Mouse (Mus musculus): ENCODE measurements at regions not wholly inside any gene's neighbourhood (a gene's known extent, or its start where the extent isn't known, plus 50 kb on each side); places are given as distances from the start of the nearest gene placed in this dataset.

GRCm38 (mm10) chr6:127252000-127252721 lies 100.2 kb upstream of the Ccnd2 start:
- peak; percentile 76 for DNase-seq (ENCODE audit: low read depth, low spot score)

DNA sequence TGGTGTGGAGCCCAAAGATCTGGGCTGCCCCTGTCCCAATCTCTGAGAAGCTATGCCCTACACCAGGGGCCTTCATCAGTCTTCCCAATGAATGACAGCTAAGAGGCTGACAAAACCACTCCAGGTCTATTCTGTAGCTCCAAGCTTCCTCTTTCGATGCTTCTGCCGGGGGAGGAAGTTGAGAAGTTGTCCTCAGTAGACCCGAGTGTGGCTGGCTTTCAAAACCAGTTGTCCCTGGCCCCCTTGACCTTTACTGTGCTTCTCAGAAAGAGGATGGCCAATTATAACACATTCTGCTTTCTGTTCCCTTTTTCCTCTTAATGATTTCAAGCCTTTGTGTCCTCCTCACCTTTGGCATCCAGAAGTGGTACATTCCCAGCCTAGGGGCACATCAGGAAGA lies 101.9 kb upstream of the Ccnd2 start:
- no peak for DNase-seq (ENCODE audit: low read depth, low spot score)

DNA sequence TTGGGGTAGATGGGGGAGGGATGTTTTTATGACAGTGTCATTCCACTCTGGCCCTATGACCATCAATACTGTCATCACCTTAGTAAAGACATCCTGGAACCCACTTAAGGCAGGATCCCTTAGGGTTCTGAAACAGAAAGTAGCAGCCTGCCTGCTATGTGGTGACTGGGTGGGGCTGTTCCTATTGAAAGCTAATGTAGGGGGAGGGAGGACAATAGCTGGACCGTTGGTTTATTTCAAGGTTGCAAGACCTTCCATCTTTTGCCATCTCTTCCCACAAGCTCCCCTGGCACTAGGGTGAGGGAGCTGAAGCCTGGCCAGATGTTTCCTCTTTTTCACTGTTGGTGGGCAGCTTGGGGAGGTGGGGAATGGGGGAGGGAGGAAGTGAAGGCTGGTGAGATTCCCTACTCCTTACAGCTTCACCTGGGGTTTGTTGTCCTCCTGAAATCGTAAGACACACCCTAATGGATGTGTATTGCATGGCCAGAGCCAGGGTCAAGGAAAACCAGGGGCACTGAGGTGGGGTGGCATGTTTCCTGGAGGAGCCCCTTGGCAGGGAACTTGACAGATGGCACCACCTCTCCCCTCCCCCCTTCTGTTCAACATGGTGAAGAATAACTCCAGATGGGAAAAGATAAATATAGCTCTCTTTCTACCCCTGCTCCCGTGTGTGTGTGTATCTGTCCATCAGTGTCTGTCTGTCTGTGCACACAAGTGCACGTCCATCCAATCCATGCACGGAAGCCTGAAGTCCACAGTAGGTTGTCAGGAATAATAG lies 112.1 kb upstream of the Ccnd2 start:
- DNase-seq (ENCODE audit: low read depth, low spot score): no peak

DNA sequence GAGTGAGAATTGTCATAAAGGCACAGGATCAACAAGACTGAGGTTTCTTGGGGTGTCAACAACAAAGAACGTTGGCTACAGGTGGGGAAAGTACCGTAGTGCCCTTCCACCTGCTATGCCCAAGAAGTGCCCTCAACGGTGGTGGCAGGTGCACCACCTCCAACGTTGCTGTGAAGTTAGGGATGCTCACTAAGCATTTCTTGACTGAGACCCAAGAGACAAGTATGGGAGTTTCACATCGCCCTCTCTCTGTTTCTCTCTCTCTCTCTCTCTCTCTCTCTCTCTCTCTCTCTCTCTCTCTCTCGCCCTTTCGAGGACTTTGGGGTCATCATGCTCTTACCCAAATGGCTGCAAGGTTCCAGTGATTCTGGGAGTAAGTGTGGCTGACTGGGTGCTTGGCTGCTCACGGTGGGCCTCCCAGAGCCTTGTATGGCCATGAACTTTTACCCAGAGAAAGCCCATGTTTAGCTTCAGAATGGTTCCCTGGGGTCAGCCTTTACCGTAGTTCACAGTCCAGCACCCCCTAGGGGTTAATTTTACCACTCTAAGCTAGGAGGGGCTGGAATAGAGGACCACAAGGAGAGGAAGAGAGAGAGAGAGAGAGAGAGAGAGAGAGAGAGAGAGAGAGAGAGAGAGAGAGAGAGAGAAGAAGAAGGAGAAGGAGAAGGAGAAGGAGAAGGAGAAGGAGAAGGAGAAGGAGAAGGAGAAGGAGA lies 113.2 kb upstream of the Ccnd2 start:
- no peak for DNase-seq (ENCODE audit: low read depth, low spot score)

- no peak for DNase-seq (ENCODE audit: low read depth, low spot score)
Observed at GRCm38 (mm10) chr6:127265901-127266812, 114.2 kb upstream of the Ccnd2 start.

DNA sequence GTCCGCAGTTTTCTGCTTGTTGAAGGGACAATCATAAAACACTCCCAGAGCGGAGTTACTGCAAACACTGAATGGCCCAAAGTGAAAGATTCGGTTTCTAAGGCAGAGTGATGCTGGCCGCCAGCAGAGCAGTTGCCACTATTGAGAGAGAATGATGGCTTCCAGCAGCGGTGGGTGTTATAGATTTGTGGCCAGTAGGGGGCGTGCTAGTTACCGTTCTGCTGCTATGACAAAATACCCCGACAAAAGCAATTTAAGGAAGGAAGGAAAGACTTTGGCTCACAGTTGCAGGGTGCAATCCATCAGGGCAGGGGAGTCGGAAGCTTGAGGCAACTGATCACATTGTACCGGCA lies 114.8 kb upstream of the Ccnd2 start:
- DNase-seq (ENCODE audit: low read depth, low spot score): peak; percentile 74

DNA sequence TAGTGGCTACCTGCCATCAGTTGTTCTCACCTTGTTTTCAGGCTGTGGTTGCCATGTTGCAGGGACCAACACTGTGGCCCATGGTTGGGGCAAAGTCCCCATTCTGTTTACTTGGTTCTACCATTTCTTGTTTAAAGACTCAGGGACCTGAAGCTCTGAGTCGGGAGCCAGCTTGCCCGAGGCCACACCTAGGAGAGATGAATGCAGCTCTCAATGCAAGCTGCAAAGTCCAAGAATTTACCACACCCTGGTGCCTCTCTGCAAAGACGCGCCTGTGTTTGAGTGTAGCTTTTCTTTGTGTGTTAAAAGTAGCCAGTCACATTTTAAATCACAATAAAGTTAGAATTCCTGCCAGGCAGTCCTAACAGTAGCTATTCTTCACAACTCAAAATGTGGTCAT lies 117.0 kb upstream of the Ccnd2 start:
- peak; percentile 77 for DNase-seq (ENCODE audit: low read depth, low spot score)

GRCm38 (mm10) chr6:127269525-127270044 lies 117.6 kb upstream of the Ccnd2 start:
- peak; percentile 77 for DNase-seq (ENCODE audit: low read depth, low spot score)

DNA sequence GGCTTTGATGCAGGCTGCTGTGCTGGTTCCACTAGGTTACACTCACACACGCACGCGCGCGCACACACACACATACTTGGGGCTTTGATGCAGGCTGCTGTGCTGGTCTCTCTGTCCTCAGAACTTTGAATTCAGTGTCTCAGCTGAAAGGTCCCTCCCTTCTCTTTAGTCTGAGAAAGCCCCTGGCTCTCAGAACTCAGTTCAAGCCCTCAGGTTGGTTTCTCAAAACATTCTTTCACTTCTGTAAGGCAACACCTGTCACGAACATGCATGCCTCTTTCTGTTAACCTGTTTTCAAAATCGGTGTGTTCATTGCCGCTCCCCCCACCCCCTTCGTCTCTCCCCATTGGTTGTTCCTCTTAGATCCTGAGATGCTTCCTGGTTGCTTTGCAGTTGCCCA lies 118.8 kb upstream of the Ccnd2 start:
- no peak for DNase-seq (ENCODE audit: low read depth, low spot score)

DNA sequence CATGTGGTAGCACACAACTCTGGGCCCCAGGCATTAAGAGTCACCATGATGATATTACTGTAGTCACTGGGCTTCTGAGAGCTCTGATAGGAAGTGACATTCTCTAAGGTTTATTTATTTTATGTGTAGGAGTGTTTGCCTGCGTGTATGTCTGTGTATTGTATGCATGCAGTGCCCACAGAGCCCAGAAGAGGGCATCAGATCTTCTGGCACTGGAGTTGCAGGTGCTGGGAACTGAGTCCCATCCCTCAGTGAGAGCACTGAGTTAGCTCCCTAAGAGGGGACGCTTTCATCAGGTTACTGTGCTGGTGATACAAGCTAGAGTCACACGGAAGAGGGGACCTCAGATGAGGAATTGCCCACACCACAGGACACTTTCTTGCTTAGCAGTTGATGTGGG lies 119.4 kb upstream of the Ccnd2 start:
- peak; percentile 52 for DNase-seq (ENCODE audit: low read depth, low spot score)

DNA sequence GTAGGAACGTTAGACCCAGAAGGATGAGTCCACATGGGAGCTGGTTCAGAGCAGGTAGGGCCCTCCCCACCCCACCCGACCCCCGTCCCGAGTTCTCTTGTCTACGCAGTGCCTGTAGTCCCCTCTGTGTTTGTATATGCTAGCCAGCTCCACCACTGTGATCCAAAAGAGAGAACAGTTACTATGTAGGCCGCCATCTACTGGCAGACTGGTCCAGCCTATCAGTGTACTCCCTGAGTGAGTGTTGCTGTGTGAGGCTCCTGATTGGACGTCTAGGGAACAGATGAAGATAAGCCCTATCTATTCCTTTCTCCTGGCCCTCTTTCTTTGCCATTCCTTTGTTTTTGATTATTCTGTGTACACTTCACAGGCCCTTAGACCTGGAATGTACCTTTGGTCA lies 120.6 kb upstream of the Ccnd2 start:
- DNase-seq (ENCODE audit: low read depth, low spot score): peak; percentile 82

DNA sequence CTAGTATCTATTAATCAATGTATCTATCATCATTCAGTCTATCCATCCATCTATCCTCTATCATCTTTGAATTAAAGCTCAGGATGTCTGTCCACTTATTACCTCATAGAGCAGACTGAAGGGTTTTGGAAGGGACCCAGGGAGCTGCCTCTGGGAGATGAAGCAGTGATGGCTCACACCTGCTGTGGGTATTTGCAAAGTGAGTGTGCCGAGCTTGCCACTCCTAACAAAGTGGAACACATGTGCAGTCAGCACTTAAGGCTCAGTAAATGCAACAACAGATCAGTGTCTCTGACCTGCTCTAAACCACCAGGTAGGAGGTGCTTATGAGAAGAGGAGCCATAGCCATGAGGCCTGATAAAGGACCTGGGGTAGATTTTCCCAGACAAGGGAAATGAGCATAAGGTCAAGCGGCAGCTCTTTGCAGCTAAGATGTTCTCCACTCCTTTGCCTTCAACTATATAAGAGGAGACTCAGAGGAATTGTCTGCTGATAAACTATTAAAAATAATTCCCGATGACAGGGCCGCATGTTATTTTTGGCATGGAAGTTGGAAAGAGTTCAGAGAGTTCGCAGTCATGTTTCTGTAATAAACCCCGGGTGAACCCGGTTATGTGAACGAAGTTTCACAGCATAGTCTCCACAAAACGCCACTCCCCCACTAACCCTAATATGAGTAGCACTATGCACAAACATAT lies 122.9 kb upstream of the Ccnd2 start:
- DNase-seq (ENCODE audit: low read depth, low spot score): no peak

GRCm38 (mm10) chr6:127275430-127275784 lies 123.4 kb upstream of the Ccnd2 start:
- peak; percentile 61 for DNase-seq (ENCODE audit: low read depth, low spot score)

GRCm38 (mm10) chr6:127276362-127276761 lies 124.4 kb upstream of the Ccnd2 start:
- no peak for DNase-seq (ENCODE audit: low read depth, low spot score)

GRCm38 (mm10) chr6:127278402-127278801 lies 126.4 kb upstream of the Ccnd2 start:
- no peak for DNase-seq (ENCODE audit: low read depth, low spot score)

DNA sequence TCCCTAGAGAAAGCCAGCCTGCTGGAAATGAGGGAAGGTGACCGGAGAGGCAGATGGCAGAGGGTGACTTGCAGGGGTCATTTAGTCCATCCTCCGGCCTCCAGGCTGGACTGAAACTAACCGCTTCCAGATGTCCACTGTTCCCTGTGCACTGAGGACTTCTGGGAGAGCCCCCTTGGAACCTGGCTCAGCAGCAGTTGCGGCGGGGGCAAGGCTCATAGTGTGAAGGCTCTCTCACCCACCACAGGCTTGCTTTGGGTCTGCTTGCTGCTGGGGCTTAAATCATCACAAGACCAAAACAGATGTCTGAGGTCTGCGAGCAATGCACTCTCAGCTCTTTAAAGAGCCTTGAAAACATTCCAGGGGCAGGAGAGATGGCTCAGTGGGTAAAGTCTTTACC lies 132.2 kb upstream of the Ccnd2 start:
- DNase-seq (ENCODE audit: low read depth, low spot score): no peak

DNA sequence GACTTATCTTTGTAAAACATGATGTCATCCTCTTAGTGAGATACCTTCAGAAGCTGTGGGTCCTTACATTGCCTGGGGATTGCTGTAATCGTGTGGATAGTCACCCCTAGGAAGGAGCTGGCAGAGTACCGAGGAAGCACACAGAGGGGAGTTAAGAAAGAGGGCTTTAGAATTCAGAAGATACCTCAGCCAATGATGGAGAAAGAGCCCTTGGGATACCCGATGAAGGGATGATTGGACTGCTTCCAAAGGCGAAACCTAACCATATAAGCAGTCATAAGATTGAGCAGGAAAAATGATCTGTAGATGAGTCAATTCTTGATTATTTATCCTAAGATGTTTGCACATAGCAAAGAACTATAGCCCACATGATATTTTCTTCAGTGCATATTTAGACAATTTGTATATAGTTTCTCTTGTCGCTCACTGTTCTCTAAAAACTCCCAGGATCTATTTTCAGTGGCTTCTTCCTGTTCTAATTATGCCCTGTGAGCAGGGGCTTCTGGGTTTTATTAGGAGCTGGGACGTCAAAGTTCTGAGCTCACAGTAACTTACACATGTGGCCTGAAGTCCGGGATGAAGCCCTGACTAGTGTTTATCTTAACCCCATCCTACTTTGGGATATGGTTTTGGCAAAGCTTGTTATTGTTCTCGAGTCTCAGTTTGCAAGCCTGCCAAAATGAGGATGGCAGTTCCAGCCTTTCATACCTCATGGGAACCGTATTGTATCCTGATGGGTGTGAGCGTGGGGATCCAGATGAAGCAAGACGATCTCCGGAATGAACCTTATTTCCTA lies 134.9 kb upstream of the Ccnd2 start:
- no peak for DNase-seq (ENCODE audit: low read depth, low spot score)

GRCm38 (mm10) chr6:127288946-127289345 lies 137.0 kb upstream of the Ccnd2 start:
- DNase-seq (ENCODE audit: low read depth, low spot score): no peak

DNA sequence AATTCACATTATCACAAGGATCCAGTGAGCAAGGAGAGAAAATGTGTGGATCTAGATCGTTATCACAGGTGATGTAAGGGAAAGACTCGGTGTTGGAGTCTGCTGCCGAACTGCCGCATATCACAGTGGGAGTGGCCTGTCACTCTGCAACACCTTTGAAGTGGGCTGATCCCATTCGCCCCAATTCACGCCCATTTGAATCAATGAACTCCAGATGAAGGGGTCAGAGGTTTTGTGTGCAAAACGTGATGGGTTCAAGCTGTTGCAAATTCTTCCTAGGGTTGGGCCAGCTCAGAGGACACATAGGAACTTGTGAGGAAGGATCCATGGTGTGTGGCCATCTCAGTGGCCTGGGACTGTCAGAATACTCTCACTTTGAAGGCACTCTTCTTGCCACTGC lies 139.9 kb upstream of the Ccnd2 start:
- DNase-seq (ENCODE audit: low read depth, low spot score): no peak

DNA sequence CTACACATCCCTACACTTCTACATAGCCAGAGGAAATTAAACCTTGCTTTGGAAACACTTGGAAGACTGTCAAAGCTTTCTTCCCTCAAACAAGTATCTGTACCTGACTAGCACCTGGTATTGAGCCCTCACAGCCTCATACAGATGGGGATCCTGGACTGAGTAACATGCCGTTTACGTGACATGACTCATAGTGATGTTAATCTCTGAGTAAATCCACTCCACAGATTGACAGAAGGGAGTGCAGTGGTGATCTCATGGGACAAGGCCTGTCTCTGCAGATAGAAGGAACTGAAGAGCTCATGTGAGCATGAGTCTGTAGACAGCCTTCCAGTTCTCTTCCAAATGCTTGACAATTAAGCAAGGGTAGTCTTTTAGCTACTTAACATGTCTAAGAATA lies 141.8 kb upstream of the Ccnd2 start:
- no peak for DNase-seq (ENCODE audit: low read depth, low spot score)

Measured in ES-CJ7 (cell line).